Comparison of ENCODE assay signal across 8 mouse cellular contexts in the genomic region with DNA sequence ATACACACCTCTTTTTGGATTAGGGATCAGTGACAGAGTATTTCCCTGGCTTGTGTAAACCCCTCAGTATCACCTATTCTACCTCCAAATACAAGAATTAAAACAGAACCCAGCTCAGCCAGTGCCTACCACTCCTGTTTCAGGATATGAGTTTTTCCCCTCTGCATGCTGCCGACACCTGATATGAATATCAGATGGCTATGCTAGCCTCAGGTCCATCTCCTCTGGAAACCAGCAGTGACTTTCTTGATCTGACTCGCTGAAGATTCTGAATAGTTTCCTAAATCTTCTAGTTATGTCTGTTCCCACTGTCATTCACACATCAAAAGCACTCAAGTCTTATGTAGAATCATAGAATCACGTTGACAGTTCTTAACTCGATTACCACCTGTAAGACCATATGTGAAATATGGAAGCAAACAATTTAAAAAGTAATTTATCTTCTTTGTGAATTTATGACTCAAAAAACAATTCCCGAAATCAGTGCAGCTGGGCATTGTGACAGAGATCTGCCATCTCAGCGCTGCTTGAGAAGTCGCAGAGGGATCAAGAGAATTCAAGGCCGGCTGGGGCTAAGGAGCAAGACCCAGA. TPM values are rescaled to one million over a fixed set of nuclear protein-coding genes. Genes with fewer than 3 reads are reported as not detected.
DNase-seq lines count a peak whose midpoint lies in the region; ATAC-seq lines count a peak whose summit lies in the region.

No protein-coding gene starts in this region.

- peak overlapping the region; percentile 65 for H3K4me3 ChIP-seq in embryonic facial prominence, embryonic 10.5 days
- H3K4me3 ChIP-seq in hindbrain, embryonic 13.5 days, result peak overlapping the region; percentile 52
- H3K4me3 ChIP-seq in midbrain, embryonic 13.5 days (replicated peaks), result peak overlapping the region; percentile 57

- peak overlapping the region; percentile 80; the same call in 1 of the 2 replicates for H3K9ac ChIP-seq in hindbrain, embryonic 13.5 days
- H3K9ac ChIP-seq in midbrain, embryonic 13.5 days (replicated peaks), result no peak overlapping the region

- no peak for ATAC-seq in hindbrain, embryonic 13.5 days (ENCODE audit: low FRiP score)
- ATAC-seq in midbrain, embryonic 13.5 days, result no peak

- H3K4me2 ChIP-seq in hindbrain, embryonic 13.5 days, result peak overlapping the region; percentile 72
- peak overlapping the region; percentile 71 for H3K4me2 ChIP-seq in midbrain, embryonic 13.5 days (replicated peaks)

- peak overlapping the region; percentile 88 for H3K27ac ChIP-seq in embryonic facial prominence, embryonic 10.5 days (replicated peaks)
- H3K27ac ChIP-seq in hindbrain, embryonic 13.5 days, result peak overlapping the region; percentile 91; the same call in 1 of the 2 replicates
- peak overlapping the region; percentile 91 for H3K27ac ChIP-seq in midbrain, embryonic 13.5 days

- H3K27me3 ChIP-seq in embryonic facial prominence, embryonic 10.5 days (replicated peaks; ENCODE audit: low read depth, poor library complexity, severe bottlenecking), result no peaks in the 10 kb centered on the region
- no peaks in the 10 kb centered on the region for H3K27me3 ChIP-seq in hindbrain, embryonic 13.5 days
- H3K27me3 ChIP-seq in midbrain, embryonic 13.5 days, result no peaks in the 10 kb centered on the region

- H3K9me3 ChIP-seq in embryonic facial prominence, embryonic 10.5 days, result no peaks in the 10 kb centered on the region
- no peaks in the 10 kb centered on the region for H3K9me3 ChIP-seq in hindbrain, embryonic 13.5 days
- no peaks in the 10 kb centered on the region for H3K9me3 ChIP-seq in midbrain, embryonic 13.5 days

- WGBS in embryonic facial prominence, embryonic 10.5 days, result 58% methylated on average over 8 of the region's 8 CpGs
- 53% methylated on average over 8 of the region's 8 CpGs for WGBS in hindbrain, embryonic 13.5 days
- 52% methylated on average over 8 of the region's 8 CpGs for WGBS in midbrain, embryonic 13.5 days

- peaks cover 16% of the 10 kb centered on the region for H3K4me1 ChIP-seq in embryonic facial prominence, embryonic 10.5 days
- H3K4me1 ChIP-seq in hindbrain, embryonic 13.5 days (replicated peaks), result peaks cover 17% of the 10 kb centered on the region
- H3K4me1 ChIP-seq in midbrain, embryonic 13.5 days (replicated peaks), result peaks cover 17% of the 10 kb centered on the region

- peak; percentile 14 for DNase-seq in kidney, postnatal 10 days
- DNase-seq in kidney, adult 11 months, result no peak
- DNase-seq in embryonic facial prominence, embryonic 10.5 days (ENCODE audit: low spot score), result no peak
- no peak for DNase-seq in adrenal gland, adult 2 months
- DNase-seq in retina, embryonic 14.5 days (ENCODE audit: low spot score), result no peak
- DNase-seq in thymus, postnatal 25 days, result no peak

- no peaks in the 10 kb centered on the region for H3K36me3 ChIP-seq in embryonic facial prominence, embryonic 10.5 days (replicated peaks)
- H3K36me3 ChIP-seq in hindbrain, embryonic 13.5 days, result no peaks in the 10 kb centered on the region
- H3K36me3 ChIP-seq in midbrain, embryonic 13.5 days, result no peaks in the 10 kb centered on the region

RNA-seq across cellular contexts. Expression of a gene that starts 0.4 kb away (rescaled TPM):
- 3.3 and 4.6 TPM in 2 replicates for polyA plus RNA-seq in embryonic facial prominence, embryonic 10.5 days (2016; fragmentation: Nextera tagmentation; extraction: Ambion mirVana)
- polyA plus RNA-seq in hindbrain, embryonic 13.5 days (2015; fragmentation: Nextera tagmentation; extraction: Ambion mirVana), result 3.2 and 4.3 TPM in 2 replicates
- 4.5 and 4.6 TPM in 2 replicates for polyA plus RNA-seq in midbrain, embryonic 13.5 days (2015; fragmentation: Nextera tagmentation; extraction: Ambion mirVana)
- 100 to 1,000 TPM; 117 to 142 TPM for total RNA-seq in adrenal gland, adult 2 months (2021)
- polyA plus RNA-seq in adrenal gland, adult 2 months (2012; rRNA removed), result 69.8 and 78.4 TPM in 2 replicates

RNA-seq across cellular contexts. Expression of a gene that starts 22.9 kb away (rescaled TPM):
- polyA plus RNA-seq in embryonic facial prominence, embryonic 10.5 days (2016; fragmentation: Nextera tagmentation; extraction: Ambion mirVana), result not detected in 2 replicates
- polyA plus RNA-seq in hindbrain, embryonic 13.5 days (2015; fragmentation: Nextera tagmentation; extraction: Ambion mirVana), result not detected in 2 replicates
- not detected in 2 replicates for polyA plus RNA-seq in midbrain, embryonic 13.5 days (2015; fragmentation: Nextera tagmentation; extraction: Ambion mirVana)
- not detected for total RNA-seq in adrenal gland, adult 2 months (2021)
- polyA plus RNA-seq in adrenal gland, adult 2 months (2012; rRNA removed), result not detected in 2 replicates

RNA-seq across cellular contexts. Expression of a gene that starts 31.2 kb away (rescaled TPM):
- polyA plus RNA-seq in embryonic facial prominence, embryonic 10.5 days (2016; fragmentation: Nextera tagmentation; extraction: Ambion mirVana), result not detected in 2 replicates
- polyA plus RNA-seq in hindbrain, embryonic 13.5 days (2015; fragmentation: Nextera tagmentation; extraction: Ambion mirVana), result 0.13 and 0.31 TPM in 2 replicates
- polyA plus RNA-seq in midbrain, embryonic 13.5 days (2015; fragmentation: Nextera tagmentation; extraction: Ambion mirVana), result not detected in 2 replicates
- under 1 TPM in 1 of 2 experiments, not detected in 1; 0.63 TPM for total RNA-seq in adrenal gland, adult 2 months (2021)
- polyA plus RNA-seq in adrenal gland, adult 2 months (2012; rRNA removed), result 0.13 and 0.16 TPM in 2 replicates

RNA-seq across cellular contexts. Expression of a gene that starts 49.4 kb away (rescaled TPM):
- not detected in 2 replicates for polyA plus RNA-seq in embryonic facial prominence, embryonic 10.5 days (2016; fragmentation: Nextera tagmentation; extraction: Ambion mirVana)
- 0.62 TPM in 1 of 2 replicates, not detected in the other for polyA plus RNA-seq in hindbrain, embryonic 13.5 days (2015; fragmentation: Nextera tagmentation; extraction: Ambion mirVana)
- not detected in 2 replicates for polyA plus RNA-seq in midbrain, embryonic 13.5 days (2015; fragmentation: Nextera tagmentation; extraction: Ambion mirVana)
- total RNA-seq in adrenal gland, adult 2 months (2021), result under 1 TPM; 0.45 to 0.52 TPM
- polyA plus RNA-seq in adrenal gland, adult 2 months (2012; rRNA removed), result 0.16 TPM in 1 of 2 replicates, not detected in the other

RNA-seq across cellular contexts. Expression of a gene that starts 49.5 kb away (rescaled TPM):
- not detected in 2 replicates for polyA plus RNA-seq in embryonic facial prominence, embryonic 10.5 days (2016; fragmentation: Nextera tagmentation; extraction: Ambion mirVana)
- not detected in 2 replicates for polyA plus RNA-seq in hindbrain, embryonic 13.5 days (2015; fragmentation: Nextera tagmentation; extraction: Ambion mirVana)
- not detected in 2 replicates for polyA plus RNA-seq in midbrain, embryonic 13.5 days (2015; fragmentation: Nextera tagmentation; extraction: Ambion mirVana)
- 1 to 10 TPM in 1 of 2 experiments, under 1 TPM in 1; 0.78 to 3.6 TPM for total RNA-seq in adrenal gland, adult 2 months (2021)
- polyA plus RNA-seq in adrenal gland, adult 2 months (2012; rRNA removed), result not detected in 2 replicates

Comparison
In these comparisons a context has a peak if more than half of its experiments do, and no peak if none do; other contexts are left out.
1. RNA of a gene that starts 0.4 kb away (polyA plus RNA-seq): 69.8 to 78.4 TPM in adrenal gland, adult 2 months; 4.5 to 4.6 TPM in midbrain, embryonic 13.5 days, 3.2 to 4.3 TPM in hindbrain, embryonic 13.5 days and 3.3 to 4.6 TPM in embryonic facial prominence, embryonic 10.5 days; every median in the first group is over 10 times any median in the second.
2. Peak in every context shown above with its lines, with median percentiles within 50 percentile points of each other: H3K27ac ChIP-seq and H3K4me3 ChIP-seq.